Mouse (Mus musculus): ENCODE results near the gene Pramef6.
"Not testable (repeated sequence)": the region's sequence is repeated elsewhere in the genome, so short reads cannot be mapped to it uniquely, and the experiment has no call there.

Pramef6 gene

DNA sequence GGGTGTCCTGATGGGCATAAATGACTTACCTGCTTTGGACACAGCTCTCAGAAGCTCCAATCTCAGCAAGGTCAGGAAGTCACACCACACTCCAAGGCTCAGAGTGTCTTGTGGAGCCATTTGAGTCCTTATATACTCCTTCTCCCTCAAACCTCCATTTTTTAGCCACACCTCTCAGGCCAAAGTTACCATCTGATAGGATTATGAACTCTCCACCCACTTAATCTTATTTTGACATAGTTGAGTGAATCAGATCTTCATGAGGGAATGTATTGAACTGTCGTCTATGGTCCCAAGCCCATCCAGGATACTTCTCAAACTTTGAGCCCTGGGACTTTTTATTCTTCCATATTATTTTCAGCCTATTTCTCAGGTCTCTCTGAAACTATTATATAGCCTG, at the start of gene Pramef6:
Gene Pramef6, minus strand, starts transcription at position 101 of the 400 bp plus-strand sequence.
- in situ Hi-C loops (cut with MboI, MseI): not testable (repeated sequence)

DNA sequence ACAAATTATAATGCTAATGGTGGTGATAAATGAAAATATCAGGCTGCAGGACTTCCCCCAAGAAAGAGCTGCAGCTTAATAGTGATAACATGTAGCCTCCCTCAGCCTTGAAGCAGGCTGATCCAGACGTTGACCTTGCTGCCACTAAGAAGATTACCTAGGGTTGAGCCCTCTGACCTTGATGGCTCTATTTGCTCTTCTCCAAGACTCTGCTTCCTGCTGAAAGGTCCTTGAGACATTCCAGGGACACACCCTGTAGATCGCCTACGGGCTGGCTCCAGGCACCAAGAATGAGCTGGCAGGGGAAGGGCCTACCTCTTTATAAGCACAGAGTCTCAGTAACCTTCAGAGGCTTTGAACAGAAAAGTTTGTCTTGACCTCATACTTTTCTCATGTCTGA, 5.8 kb downstream of the Pramef6 start:
- in situ Hi-C loops (cut with MboI, MseI): not testable (repeated sequence)

- in situ Hi-C loops (cut with MboI, MseI): not testable (repeated sequence)
Measured at GRCm38 (mm10) chr4:143882371-143882770, 17.8 kb downstream of the Pramef6 start.

DNA sequence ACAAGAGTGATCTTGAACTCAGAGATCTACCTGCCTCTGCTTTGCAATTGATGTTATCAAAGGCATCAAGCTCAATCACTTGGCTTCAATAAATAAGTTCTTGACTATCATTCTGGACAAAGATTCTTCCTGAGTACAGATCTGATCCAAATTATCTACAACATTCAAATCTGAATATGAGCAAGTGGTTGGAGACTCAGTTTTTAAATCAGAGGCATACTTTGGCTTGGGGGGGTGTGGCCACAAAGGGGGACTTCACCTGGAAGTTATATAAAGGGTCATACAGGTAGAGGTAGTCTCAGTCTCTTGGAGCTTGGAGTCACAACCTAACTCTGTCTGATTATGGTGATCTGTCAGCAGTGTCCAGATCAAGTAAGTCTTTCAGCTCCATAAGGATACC, 54.0 kb downstream of the Pramef6 start, which contains the start of gene Gm13103:
Gene Gm13103, plus strand, starts transcription at position 301 of the 400 bp plus-strand sequence.
- in situ Hi-C loops (cut with MboI, MseI): not testable (repeated sequence)
